Mouse (Mus musculus): ENCODE data around the gene Chpf. TPM values are rescaled to one million over a fixed set of nuclear protein-coding genes. Genes with fewer than 3 reads are reported as not detected.
A peak's percentile ranks its signal among the peaks of the same experiment; 100 is the strongest.

Chpf gene
- polyA plus RNA-seq, 1 experiment from 2014 or later, result 37.5 TPM

- Histone ChIP-seq H3K4me2 (ENCODE audit: low read length) (peak overlapping the region; percentile 77), H3K27me3 (ENCODE audit: control insufficient read depth, insufficient read depth, low read depth, low read length) (no peaks in the 10 kb centered on the region; the same call in 1 of the 2 replicates), H3K9me3 (replicated peaks; ENCODE audit: control insufficient read depth, low read length, poor library complexity, severe bottlenecking) (no peaks in the 10 kb centered on the region), H3K9ac (ENCODE audit: low read depth, low read length) (peak overlapping the region; percentile 39; the same call in 1 of the 2 replicates), H3K27ac (ENCODE audit: low read length) (peak overlapping the region; percentile 81), H3K4me3 (ENCODE audit: low read depth, low read length) (no peak overlapping the region), H3K4me1 (ENCODE audit: control insufficient read depth, insufficient read depth, low read length) (peaks cover 75% of the 10 kb centered on the region), H3K36me3 (ENCODE audit: control insufficient read depth, insufficient read depth, low read length) (no peaks in the 10 kb centered on the region)
- ATAC-seq, result no peak
- WGBS, result 4% methylated on average over 10 of the region's 10 CpGs
Observed at GRCm38 (mm10) chr1:75447265-75448051, 31.6 kb downstream of the Chpf start.

DNA sequence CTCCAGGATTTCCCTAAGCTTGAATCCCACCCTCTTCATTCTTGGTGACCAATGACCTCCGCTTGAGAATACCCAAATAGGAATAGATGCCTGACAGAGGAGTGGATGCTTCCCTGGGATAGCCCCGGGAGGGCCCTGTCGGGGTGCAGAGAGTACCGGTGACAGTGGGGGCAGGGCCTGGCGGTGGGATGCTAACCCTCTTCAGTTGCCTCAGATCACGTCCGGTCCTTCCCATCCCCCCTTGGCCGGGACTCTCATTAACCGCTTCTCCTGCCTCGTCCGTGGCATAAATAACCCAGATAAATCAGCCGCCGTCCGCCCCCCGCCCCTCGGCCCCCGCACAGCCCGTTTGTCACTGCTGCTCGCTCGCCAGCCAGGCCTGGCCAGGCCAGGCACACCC, 32.5 kb downstream of the Chpf start:
- Histone ChIP-seq H3K4me1 (ENCODE audit: control insufficient read depth, insufficient read depth, low read length) (peaks cover 76% of the 10 kb centered on the region), H3K27me3 (ENCODE audit: control insufficient read depth, insufficient read depth, low read depth, low read length) (no peaks in the 10 kb centered on the region; the same call in 1 of the 2 replicates), H3K9ac (ENCODE audit: low read depth, low read length) (peak overlapping the region; percentile 42), H3K4me2 (ENCODE audit: low read length) (peak overlapping the region; percentile 77), H3K36me3 (ENCODE audit: control insufficient read depth, insufficient read depth, low read length) (no peaks in the 10 kb centered on the region), H3K27ac (ENCODE audit: low read length) (peak overlapping the region; percentile 81), H3K9me3 (replicated peaks; ENCODE audit: control insufficient read depth, low read length, poor library complexity, severe bottlenecking) (no peaks in the 10 kb centered on the region), H3K4me3 (ENCODE audit: low read depth, low read length) (no peak overlapping the region)
- no peak for ATAC-seq
- 5% methylated on average over 20 of the region's 20 CpGs for whole genome bisulfite sequencing

DNA sequence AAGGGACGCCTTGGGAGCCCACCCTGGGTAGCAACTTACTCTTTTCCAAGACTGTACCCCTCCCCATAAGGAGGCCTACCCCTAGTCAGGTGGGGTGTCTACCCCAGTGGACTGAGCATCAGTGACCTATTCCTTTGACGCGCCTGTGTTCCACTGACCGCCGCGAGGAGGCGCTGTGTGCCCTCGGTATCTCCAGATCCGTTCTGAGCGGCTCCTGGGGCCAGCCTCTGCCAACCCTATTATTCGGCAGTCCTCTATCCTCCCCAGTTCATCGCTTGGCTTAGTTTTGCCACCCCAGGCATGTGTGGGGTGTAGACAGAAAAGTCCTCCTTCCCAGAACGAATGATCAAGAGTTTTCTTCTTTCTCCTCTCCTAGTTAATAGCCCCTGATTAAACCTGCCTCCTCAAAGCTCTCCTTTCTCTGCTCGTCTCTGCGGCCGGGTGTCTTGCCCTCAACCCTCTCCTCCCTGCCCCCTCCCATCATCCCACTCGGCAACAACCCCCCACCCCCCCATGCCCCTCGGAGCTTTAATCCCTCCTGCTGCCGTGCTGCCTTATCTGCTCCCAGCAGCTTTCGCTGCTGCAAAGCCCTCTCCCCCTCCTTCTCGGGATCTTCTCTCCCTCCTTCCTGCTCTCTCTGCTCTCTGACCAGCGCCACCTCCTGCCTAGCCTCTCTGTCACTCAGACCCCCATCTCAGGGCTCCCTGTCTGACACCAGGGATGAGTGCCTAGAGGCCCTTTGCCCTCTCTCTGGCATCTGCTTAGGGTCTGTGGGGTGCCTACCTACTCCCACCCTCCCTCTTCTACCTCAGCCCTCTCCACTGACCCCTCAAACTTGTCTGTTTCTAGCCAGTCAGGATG, 33.1 kb downstream of the Chpf start:
- under 1% methylated on average over 22 of the region's 22 CpGs for WGBS
- Histone ChIP-seq H3K4me1 (ENCODE audit: control insufficient read depth, insufficient read depth, low read length) (peaks cover 76% of the 10 kb centered on the region), H3K9me3 (replicated peaks; ENCODE audit: control insufficient read depth, low read length, poor library complexity, severe bottlenecking) (no peaks in the 10 kb centered on the region), H3K27ac (ENCODE audit: low read length) (peak overlapping the region; percentile 81), H3K4me2 (ENCODE audit: low read length) (peak overlapping the region; percentile 40), H3K27me3 (ENCODE audit: control insufficient read depth, insufficient read depth, low read depth, low read length) (no peaks in the 10 kb centered on the region; the same call in 1 of the 2 replicates), H3K4me3 (ENCODE audit: low read depth, low read length) (peak overlapping the region; percentile 16; the same call in 1 of the 2 replicates), H3K36me3 (ENCODE audit: control insufficient read depth, insufficient read depth, low read length) (no peaks in the 10 kb centered on the region), H3K9ac (ENCODE audit: low read depth, low read length) (peak overlapping the region; percentile 30; the same call in 1 of the 2 replicates)
- peak; percentile 20 for ATAC-seq

GRCm38 (mm10) chr1:75445141-75445701, 33.9 kb downstream of the Chpf start:
- Histone ChIP-seq H3K4me2 (ENCODE audit: low read length) (peak overlapping the region; percentile 40), H3K4me3 (ENCODE audit: low read depth, low read length) (peak overlapping the region; percentile 16; the same call in 1 of the 2 replicates), H3K27ac (ENCODE audit: low read length) (peak overlapping the region; percentile 81), H3K9me3 (replicated peaks; ENCODE audit: control insufficient read depth, low read length, poor library complexity, severe bottlenecking) (no peaks in the 10 kb centered on the region), H3K9ac (ENCODE audit: low read depth, low read length) (peak overlapping the region; percentile 32), H3K4me1 (ENCODE audit: control insufficient read depth, insufficient read depth, low read length) (peaks cover 71% of the 10 kb centered on the region), H3K36me3 (ENCODE audit: control insufficient read depth, insufficient read depth, low read length) (no peaks in the 10 kb centered on the region), H3K27me3 (ENCODE audit: control insufficient read depth, insufficient read depth, low read depth, low read length) (no peaks in the 10 kb centered on the region; the same call in 1 of the 2 replicates)
- 7% methylated on average over 9 of the region's 9 CpGs for WGBS
- ATAC-seq, result peak; percentile 8; the same call in 1 of the 2 replicates

- WGBS, result 16% methylated on average over 3 of the region's 3 CpGs
- Histone ChIP-seq H3K9ac (ENCODE audit: low read depth, low read length) (peak overlapping the region; percentile 45; the same call in 1 of the 2 replicates), H3K27me3 (ENCODE audit: control insufficient read depth, insufficient read depth, low read depth, low read length) (no peaks in the 10 kb centered on the region; the same call in 1 of the 2 replicates), H3K36me3 (ENCODE audit: control insufficient read depth, insufficient read depth, low read length) (no peaks in the 10 kb centered on the region), H3K27ac (ENCODE audit: low read length) (peak overlapping the region; percentile 81), H3K4me2 (ENCODE audit: low read length) (peak overlapping the region; percentile 40), H3K4me1 (ENCODE audit: control insufficient read depth, insufficient read depth, low read length) (peaks cover 61% of the 10 kb centered on the region), H3K4me3 (ENCODE audit: low read depth, low read length) (no peak overlapping the region), H3K9me3 (replicated peaks; ENCODE audit: control insufficient read depth, low read length, poor library complexity, severe bottlenecking) (no peaks in the 10 kb centered on the region)
- ATAC-seq, result no peak
Observed at GRCm38 (mm10) chr1:75444208-75444607, 34.9 kb downstream of the Chpf start.

GRCm38 (mm10) chr1:75443247-75444024, 35.7 kb downstream of the Chpf start:
- peak overlapping the region; percentile 81 for H3K27ac ChIP-seq (ENCODE audit: low read length)
- H3K4me2 ChIP-seq (ENCODE audit: low read length), result peak overlapping the region; percentile 20; the same call in 1 of the 2 replicates
- no peak overlapping the region for H3K4me3 ChIP-seq (ENCODE audit: low read depth, low read length)
- peak overlapping the region; percentile 45 for H3K9ac ChIP-seq (ENCODE audit: low read depth, low read length)
- H3K27me3 ChIP-seq (ENCODE audit: control insufficient read depth, insufficient read depth, low read depth, low read length), result no peaks in the 10 kb centered on the region
- WGBS, result 14% methylated on average over 13 of the region's 13 CpGs
- no peaks in the 10 kb centered on the region for H3K36me3 ChIP-seq (ENCODE audit: control insufficient read depth, insufficient read depth, low read length)
- no peaks in the 10 kb centered on the region for H3K9me3 ChIP-seq (replicated peaks; ENCODE audit: control insufficient read depth, low read length, poor library complexity, severe bottlenecking)
- ATAC-seq, result 0 out of 2 replicates have a peak, but pooled peaks have one; percentile 10
- H3K4me1 ChIP-seq (ENCODE audit: control insufficient read depth, insufficient read depth, low read length), result peaks cover 54% of the 10 kb centered on the region

- H3K4me3 ChIP-seq (ENCODE audit: low read depth, low read length), result no peak overlapping the region
- 13% methylated on average over 8 of the region's 8 CpGs for WGBS
- no peaks in the 10 kb centered on the region for H3K36me3 ChIP-seq (ENCODE audit: control insufficient read depth, insufficient read depth, low read length)
- H3K9ac ChIP-seq (ENCODE audit: low read depth, low read length), result no peak overlapping the region; the same call in 1 of the 2 replicates
- H3K27ac ChIP-seq (ENCODE audit: low read length), result peak overlapping the region; percentile 81
- no peak for ATAC-seq
- no peak overlapping the region for H3K4me2 ChIP-seq (ENCODE audit: low read length)
- no peaks in the 10 kb centered on the region for H3K9me3 ChIP-seq (replicated peaks; ENCODE audit: control insufficient read depth, low read length, poor library complexity, severe bottlenecking)
- H3K4me1 ChIP-seq (ENCODE audit: control insufficient read depth, insufficient read depth, low read length), result peaks cover 49% of the 10 kb centered on the region
- no peaks in the 10 kb centered on the region for H3K27me3 ChIP-seq (ENCODE audit: control insufficient read depth, insufficient read depth, low read depth, low read length)
Observed at GRCm38 (mm10) chr1:75442811-75443210, 36.3 kb downstream of the Chpf start.

DNA sequence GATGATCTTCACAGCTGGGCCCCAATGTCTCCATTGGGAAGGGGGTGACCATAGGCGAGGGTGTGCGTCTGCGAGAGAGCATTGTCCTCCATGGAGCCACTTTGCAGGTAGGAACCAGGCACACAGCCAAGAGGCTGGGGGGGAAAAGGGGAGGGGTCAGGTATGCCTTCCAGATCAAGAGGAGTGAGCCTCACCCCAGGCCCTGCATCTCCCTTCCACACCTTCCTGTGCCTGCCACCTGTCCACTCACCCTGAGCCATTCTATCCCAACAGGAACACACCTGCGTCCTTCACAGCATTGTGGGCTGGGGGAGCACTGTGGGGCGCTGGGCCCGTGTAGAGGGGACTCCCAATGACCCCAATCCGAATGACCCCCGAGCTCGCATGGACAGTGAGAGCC, 36.9 kb downstream of the Chpf start:
- Histone ChIP-seq H3K9ac (ENCODE audit: low read depth, low read length) (no peak overlapping the region), H3K27me3 (ENCODE audit: control insufficient read depth, insufficient read depth, low read depth, low read length) (no peaks in the 10 kb centered on the region), H3K27ac (ENCODE audit: low read length) (peak overlapping the region; percentile 81), H3K4me3 (ENCODE audit: low read depth, low read length) (no peak overlapping the region), H3K4me1 (ENCODE audit: control insufficient read depth, insufficient read depth, low read length) (peaks cover 43% of the 10 kb centered on the region), H3K36me3 (ENCODE audit: control insufficient read depth, insufficient read depth, low read length) (no peaks in the 10 kb centered on the region), H3K9me3 (replicated peaks; ENCODE audit: control insufficient read depth, low read length, poor library complexity, severe bottlenecking) (no peaks in the 10 kb centered on the region), H3K4me2 (ENCODE audit: low read length) (no peak overlapping the region)
- WGBS, result 80% methylated on average over 9 of the region's 9 CpGs
- no peak for ATAC-seq
